Mouse (Mus musculus): Measurements from ENCODE around the gene Fn3krp.

Gene Fn3krp

DNA sequence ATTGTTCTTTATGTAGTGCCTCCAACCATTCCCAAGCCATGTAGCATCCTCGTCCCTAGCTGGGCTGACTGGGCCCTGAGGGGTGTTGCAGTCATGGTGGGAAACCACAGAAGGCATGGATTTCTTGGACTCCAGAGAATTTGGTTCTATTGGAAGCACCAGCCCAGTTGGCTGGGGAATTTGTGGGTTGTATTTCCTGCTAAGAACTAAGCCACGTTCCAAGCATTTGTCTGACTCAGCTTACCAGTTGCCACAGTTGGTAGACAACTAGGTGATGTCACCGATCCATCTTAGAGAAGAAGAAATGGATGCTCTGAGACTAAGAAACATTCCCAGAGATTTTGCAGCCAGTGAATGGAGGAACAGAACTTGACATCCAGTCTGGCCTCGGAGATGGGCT is 20.5 kb downstream of the Fn3krp start:
- no peak for DNase-seq (ENCODE audit: extremely low spot score, low read depth, low spot score)

- no peak for DNase-seq (ENCODE audit: extremely low spot score, low read depth, low spot score)
These were observed 20.9 kb downstream of the Fn3krp start for GRCm38 (mm10) chr11:121442076-121442475.

- DNase-seq (ENCODE audit: extremely low spot score, low read depth, low spot score): no peak
These were observed 30.1 kb downstream of the Fn3krp start for GRCm38 (mm10) chr11:121451216-121451726.

DNA sequence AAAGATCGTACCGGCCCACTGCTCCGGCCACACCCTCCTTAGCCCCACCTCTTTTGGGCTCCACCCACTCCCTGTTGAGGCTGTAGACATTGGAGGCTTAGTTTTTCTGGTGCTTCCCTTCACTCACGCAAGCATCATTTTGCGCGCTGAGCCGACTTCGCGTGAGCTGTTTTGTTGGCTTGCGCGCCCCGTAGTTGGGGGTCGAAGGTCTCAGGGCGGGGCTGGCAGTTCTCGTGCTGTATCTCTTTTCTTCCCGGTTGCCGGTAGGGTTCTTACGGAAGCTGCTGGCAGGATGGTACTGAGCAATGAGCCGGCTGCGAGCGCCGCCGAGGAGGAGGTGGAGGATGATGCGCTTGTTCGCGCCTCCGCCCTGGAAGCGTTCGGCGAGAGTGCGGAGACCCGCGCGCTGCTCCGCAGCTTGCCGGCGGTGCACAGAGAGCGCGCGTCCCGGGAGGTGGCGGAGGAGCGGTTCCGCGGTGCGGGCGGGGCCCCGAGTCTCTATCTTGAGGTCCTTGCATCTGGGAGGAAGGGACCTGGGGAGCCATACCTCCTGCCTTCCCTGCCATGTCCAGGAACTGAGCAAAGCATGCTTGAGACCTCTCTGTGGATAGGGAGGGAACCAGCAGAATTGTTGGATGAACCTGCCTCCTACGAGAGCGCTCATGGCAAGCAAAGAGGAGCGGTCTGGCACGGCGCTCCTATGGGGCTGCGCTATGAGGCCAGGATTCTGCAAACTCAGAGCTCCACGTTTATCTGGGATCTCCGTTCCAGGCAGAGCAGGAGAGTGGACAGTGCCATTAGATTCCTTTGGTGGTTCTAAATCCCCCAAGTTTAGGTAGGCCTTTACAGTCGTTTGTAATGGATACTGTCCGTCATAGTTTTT is 30.8 kb downstream of the Fn3krp start, which contains the start of gene Tbcd:
TSS of gene Tbcd (plus strand) at position 197 of the 883 bp plus-strand sequence.
- DNase-seq (ENCODE audit: extremely low spot score, low read depth, low spot score): peak; percentile 66

GRCm38 (mm10) chr11:121457874-121458273 is 36.7 kb downstream of the Fn3krp start:
- DNase-seq (ENCODE audit: extremely low spot score, low read depth, low spot score): no peak

- no peak for DNase-seq (ENCODE audit: extremely low spot score, low read depth, low spot score)
These were observed 46.2 kb downstream of the Fn3krp start for GRCm38 (mm10) chr11:121467408-121467807.

DNA sequence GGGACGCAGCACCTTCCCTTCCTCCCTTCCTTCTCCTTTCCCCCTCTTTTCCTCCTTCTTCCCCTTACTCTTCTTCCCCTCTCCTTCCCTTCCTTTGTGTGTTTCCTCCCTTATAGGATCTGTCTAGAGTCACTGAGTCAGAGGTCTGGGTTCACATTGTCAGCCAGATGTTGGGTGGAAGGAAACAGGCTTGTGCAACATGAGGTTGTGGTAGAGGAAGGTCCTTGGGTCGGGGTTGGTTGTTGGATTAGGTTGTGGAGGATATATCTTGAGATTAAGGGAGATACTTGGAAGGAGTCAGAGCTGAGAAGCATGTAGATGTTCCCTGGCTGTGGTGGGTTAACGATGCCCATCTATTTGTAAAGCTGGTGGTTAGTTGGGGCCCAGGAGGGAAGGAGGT is 53.6 kb downstream of the Fn3krp start:
- no peak for DNase-seq (ENCODE audit: extremely low spot score, low read depth, low spot score)

DNA sequence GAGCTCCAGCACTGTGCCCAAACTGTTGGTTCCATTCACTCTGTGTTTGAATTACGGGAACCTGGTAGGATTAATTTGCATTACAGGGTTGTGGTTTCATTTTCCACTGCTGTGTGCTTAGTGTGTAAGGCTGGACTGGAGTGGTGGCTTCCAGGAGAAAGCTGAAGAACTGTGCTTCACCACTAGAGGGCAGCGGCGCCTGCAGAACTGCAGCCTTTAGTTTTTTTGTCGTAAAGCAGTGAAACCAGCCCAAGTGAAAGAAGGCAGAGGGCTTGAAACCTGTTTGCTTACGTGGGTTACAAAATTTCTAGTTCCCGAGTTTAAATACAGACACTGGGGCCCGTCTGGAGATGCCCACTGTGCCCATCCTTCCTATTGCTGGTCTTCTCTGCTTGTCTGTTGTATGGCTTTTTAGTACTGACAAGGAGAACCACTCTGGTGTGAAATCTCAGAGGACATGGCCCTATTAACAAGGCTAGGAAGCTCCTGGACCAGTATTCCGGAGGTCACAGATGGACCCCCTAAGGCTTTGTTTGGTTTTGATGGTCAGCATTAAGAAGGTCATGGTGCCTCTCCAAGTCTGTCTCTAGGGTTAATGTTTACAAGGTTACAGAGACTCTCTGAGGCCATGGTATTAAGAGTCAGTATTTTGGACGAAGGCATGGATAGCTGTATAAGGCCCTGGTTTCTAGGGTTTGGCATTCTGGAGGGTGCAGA is 54.7 kb downstream of the Fn3krp start:
- peak; percentile 31 for DNase-seq (ENCODE audit: extremely low spot score, low read depth, low spot score)

DNA sequence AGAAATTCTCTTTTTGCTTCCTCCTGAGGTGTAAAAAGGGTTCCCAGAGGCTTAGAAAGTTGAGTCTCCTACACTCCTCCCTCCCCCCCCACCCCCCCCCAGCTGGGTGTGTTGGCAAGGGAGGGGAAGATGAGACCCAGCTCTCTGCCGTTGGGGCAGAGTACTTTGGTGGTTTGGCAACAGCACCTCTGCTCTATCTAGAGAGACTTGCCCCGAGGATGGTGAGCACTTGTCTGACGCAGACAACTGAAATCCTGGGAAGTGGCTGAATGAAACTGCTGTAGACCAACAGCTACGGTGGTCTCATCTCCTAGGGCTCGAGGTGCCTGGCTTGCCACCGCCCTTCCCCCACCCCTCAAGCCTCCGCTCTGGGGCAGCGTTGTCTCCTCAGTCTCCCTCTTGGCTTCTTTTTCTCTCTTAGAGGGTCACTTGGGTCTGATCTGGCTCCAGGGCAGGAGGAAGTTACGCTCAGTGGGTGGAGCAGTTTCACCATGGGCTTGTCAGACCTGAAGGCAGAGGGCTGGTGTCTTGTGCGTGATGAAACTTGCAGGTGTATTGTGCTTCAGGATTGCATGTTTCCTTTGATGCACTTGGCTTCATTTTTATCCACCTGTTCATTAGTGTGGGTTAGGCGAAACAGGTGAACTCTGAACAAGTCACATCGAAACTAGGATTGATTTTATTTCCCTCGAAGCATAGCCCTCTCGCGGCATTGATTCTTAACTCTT is 58.4 kb downstream of the Fn3krp start:
- DNase-seq (ENCODE audit: extremely low spot score, low read depth, low spot score): no peak

Data from hindlimb bud, embryonic 11.5 days (tissue).